Comparison of ENCODE assay signal across 8 mouse cellular contexts in the genomic region with DNA sequence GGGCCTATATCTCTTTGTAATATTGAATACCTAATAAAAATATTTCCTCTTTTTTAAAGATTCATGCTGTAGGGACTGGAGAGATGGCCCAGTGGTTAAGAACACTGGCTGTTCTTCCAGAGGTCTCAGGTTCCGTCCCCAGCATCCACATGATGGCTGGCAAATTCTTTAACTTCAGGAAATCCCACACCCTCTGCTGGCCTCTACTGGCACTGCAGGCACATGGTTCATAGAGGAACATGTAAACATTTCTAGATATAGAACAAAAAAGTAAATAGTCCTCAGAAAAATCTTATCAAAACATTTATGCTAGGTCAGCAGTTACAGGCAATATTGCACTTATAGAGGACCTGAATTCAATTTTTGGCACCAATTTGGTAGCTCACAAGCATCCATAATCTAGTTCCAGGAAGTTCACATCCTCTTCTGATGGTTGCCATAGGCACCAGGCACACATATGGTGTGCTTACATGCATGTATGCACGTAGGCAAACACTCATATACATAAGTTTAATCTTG. TPM values are rescaled to one million over a fixed set of nuclear protein-coding genes. Genes with fewer than 3 reads are reported as not detected.
A peak's percentile ranks its signal among the peaks of the same experiment; 100 is the strongest.
DNase-seq lines count a peak whose midpoint lies in the region; ATAC-seq and TF ChIP-seq lines count a peak whose summit lies in the region.
"Had no signal": no experiment of that assay in that cellular context is flagged by ENCODE, and none has a peak within 500 bp of the region (broad histone marks: within the 10 kb centered on the region; RNA-seq: fewer than 3 reads in every experiment).

No protein-coding gene starts in this region.

- no peaks in the 10 kb centered on the region for H3K9me3 ChIP-seq in intestine, embryonic 14.5 days (ENCODE audit: control insufficient read depth, low read length)
- H3K9me3 ChIP-seq in intestine, embryonic 16.5 days (ENCODE audit: control insufficient read depth, low read length) = no peaks in the 10 kb centered on the region
- H3K9me3 ChIP-seq in MEL (replicated peaks; ENCODE audit: insufficient read depth, low read length) = no peaks in the 10 kb centered on the region

- peaks cover 38% of the 10 kb centered on the region for H3K36me3 ChIP-seq in intestine, embryonic 14.5 days (ENCODE audit: control insufficient read depth, insufficient read depth, low read length)
- 0 out of 2 replicates have a peak, but pooled peaks cover 2% of the 10 kb centered on the region for H3K36me3 ChIP-seq in intestine, embryonic 16.5 days (ENCODE audit: control insufficient read depth, insufficient read depth, low read length)
- H3K36me3 ChIP-seq in MEL (ENCODE audit: control insufficient read depth in 1 of 2, insufficient read depth in 2 of 2, low read length in 2 of 2) = no peaks in the 10 kb centered on the region

- intact Hi-C loops in left cerebral cortex, postnatal 25 days (cut with DNase I) = no loop called here

- TF ChIP-seq RAD21 in MEL (IDR thresholded peaks at IDR 0.05; ENCODE audit: low read depth, low read length) = peak; percentile 32

- TF ChIP-seq EP300 in MEL (IDR thresholded peaks at IDR 0.05; ENCODE audit: low read depth in 1 of 2, low read length in 2 of 2) = no peak

- no peaks in the 10 kb centered on the region for H3K79me2 ChIP-seq in MEL (ENCODE audit: control insufficient read depth, insufficient read depth, low read length, poor library complexity)

- WGBS in intestine, embryonic 14.5 days = 64% methylated on average over 2 of the region's 2 CpGs
- 78% methylated on average over 2 of the region's 2 CpGs for WGBS in intestine, embryonic 16.5 days

- H3K9ac ChIP-seq in intestine, embryonic 14.5 days (ENCODE audit: low read length) = no peak overlapping the region
- H3K9ac ChIP-seq in intestine, embryonic 16.5 days (ENCODE audit: low read depth, low read length) = no peak overlapping the region
- H3K9ac ChIP-seq in MEL (ENCODE audit: control insufficient read depth, low read depth, low read length, poor library complexity, severe bottlenecking) = no peak overlapping the region

- peak; percentile 66 to 78 (median 77) for TF ChIP-seq CTCF in MEL (IDR thresholded peaks at IDR 0.05 in 2 of 3, conservative IDR thresholded peaks at IDR 0.05 in 1 of 3; ENCODE audit: control insufficient read depth in 1 of 3, insufficient read depth in 1 of 3, low read depth in 2 of 3, low read length in 3 of 3, poor library complexity in 1 of 3, severe bottlenecking in 1 of 3)

- no peak overlapping the region for H3K4me2 ChIP-seq in intestine, embryonic 14.5 days (ENCODE audit: low read length)
- no peak overlapping the region for H3K4me2 ChIP-seq in intestine, embryonic 16.5 days (ENCODE audit: low read depth, low read length)

- H3K4me3 ChIP-seq in intestine, embryonic 14.5 days (ENCODE audit: low read depth, low read length) = no peak overlapping the region
- H3K4me3 ChIP-seq in intestine, embryonic 16.5 days (ENCODE audit: low read length) = no peak overlapping the region
- H3K4me3 ChIP-seq in MEL (ENCODE audit: control insufficient read depth in 1 of 2, insufficient read depth in 1 of 2, low read depth in 2 of 2, low read length in 2 of 2) = no peak overlapping the region

- no peaks in the 10 kb centered on the region for H3K4me1 ChIP-seq in intestine, embryonic 14.5 days (replicated peaks; ENCODE audit: control insufficient read depth, insufficient read depth, low read length)
- peaks cover 14% of the 10 kb centered on the region for H3K4me1 ChIP-seq in intestine, embryonic 16.5 days (ENCODE audit: control insufficient read depth, insufficient read depth, low read length)
- H3K4me1 ChIP-seq in MEL (ENCODE audit: control insufficient read depth in 1 of 2, insufficient read depth in 2 of 2, low read length in 2 of 2) = no peaks in the 10 kb centered on the region

- ATAC-seq in intestine, embryonic 14.5 days (replicated peaks; ENCODE audit: low FRiP score, low TSS enrichment, low read depth) = no peak
- no peak for ATAC-seq in intestine, embryonic 16.5 days

- peak; percentile 70 for DNase-seq in intestine, embryonic 14.5 days (ENCODE audit: low spot score)
- peak; percentile 77 for DNase-seq in CD4-positive, CD25-positive, alpha-beta regulatory T cell, adult 2 months (ENCODE audit: low read depth, low spot score)
- DNase-seq in MEL (ENCODE audit: low read depth, low spot score) = peak; percentile 85
- peak; percentile 49 to 56 for DNase-seq in cerebellum, postnatal 4 days (ENCODE audit: low spot score in 2 of 2)
- DNase-seq in left cerebral cortex, postnatal 25 days (ENCODE audit: low spot score in 2 of 2) = peak; percentile 44 to 46
- DNase-seq in right cerebral cortex, postnatal 14 days = peak; percentile 63

- H3K27ac ChIP-seq in intestine, embryonic 14.5 days (ENCODE audit: low read depth) = no peak overlapping the region
- no peak overlapping the region for H3K27ac ChIP-seq in intestine, embryonic 16.5 days (ENCODE audit: low read length)
- H3K27ac ChIP-seq in MEL (ENCODE audit: control insufficient read depth, low read depth, low read length) = no peak overlapping the region
- H3K27ac ChIP-seq: macrophage had no signal

- TF ChIP-seq POLR2A in MEL (IDR thresholded peaks at IDR 0.05; ENCODE audit: control insufficient read depth in 1 of 2, insufficient read depth in 1 of 2, low read depth in 1 of 2, low read length in 2 of 2, poor library complexity in 1 of 2) = no peak

- no peaks in the 10 kb centered on the region for H3K27me3 ChIP-seq in intestine, embryonic 14.5 days (replicated peaks; ENCODE audit: control insufficient read depth, insufficient read depth, low read length)
- H3K27me3 ChIP-seq in intestine, embryonic 16.5 days (replicated peaks; ENCODE audit: control insufficient read depth, insufficient read depth, low read length) = no peaks in the 10 kb centered on the region
- no peaks in the 10 kb centered on the region for H3K27me3 ChIP-seq in MEL (ENCODE audit: control insufficient read depth in 1 of 2, insufficient read depth in 2 of 2, low read length in 2 of 2)

TF ChIP-seq in MEL, 35 proteins besides CTCF, POLR2A, EP300 and RAD21 (continues in another document):
- TF ChIP-seq MXI1 (IDR thresholded peaks at IDR 0.05; ENCODE audit: low read depth, low read length) (no peak), NELFE (IDR thresholded peaks at IDR 0.05; ENCODE audit: low read depth, low read length) (no peak), MYB (IDR thresholded peaks at IDR 0.05; ENCODE audit: low read depth, low read length) (no peak), USF2 (IDR thresholded peaks at IDR 0.05; ENCODE audit: borderline replicate concordance in 1 of 2, insufficient read depth in 1 of 2, low read depth in 1 of 2, low read length in 2 of 2) (no peak), MAX (IDR thresholded peaks at IDR 0.05; ENCODE audit: low read length) (peak; percentile 81), MAFK (IDR thresholded peaks at IDR 0.05; ENCODE audit: borderline replicate concordance, low read depth, low read length) (peak; percentile 76; the same call in 1 of the 2 replicates), MAZ (IDR thresholded peaks at IDR 0.05; ENCODE audit: low read depth, low read length) (no peak), GABPA (IDR thresholded peaks at IDR 0.05; ENCODE audit: low read depth, low read length) (no peak), TCF12 (IDR thresholded peaks at IDR 0.05; ENCODE audit: low read depth, low read length) (no peak), ZNF384 (IDR thresholded peaks at IDR 0.05; ENCODE audit: low read depth, low read length) (no peak; the same call in 1 of the 2 replicates), HCFC1 (IDR thresholded peaks at IDR 0.05; ENCODE audit: low read depth, low read length) (no peak), ZC3H11A (IDR thresholded peaks at IDR 0.05; ENCODE audit: low read depth, low read length) (peak; percentile 32; the same call in 1 of the 2 replicates), USF1 (IDR thresholded peaks at IDR 0.05; ENCODE audit: low read depth, low read length) (no peak), POLR2AphosphoS5 (IDR thresholded peaks at IDR 0.05; ENCODE audit: borderline replicate concordance, low read depth, low read length) (no peak), E2F4 (IDR thresholded peaks at IDR 0.05; ENCODE audit: borderline replicate concordance, low read depth, low read length) (no peak), ETS1 (IDR thresholded peaks at IDR 0.05; ENCODE audit: low read depth, low read length) (no peak), TBP (IDR thresholded peaks at IDR 0.05; ENCODE audit: low read depth, low read length) (no peak), POLR2AphosphoS2 (IDR thresholded peaks at IDR 0.05; ENCODE audit: low read length) (no peak), RCOR1 (IDR thresholded peaks at IDR 0.05; ENCODE audit: low read depth, low read length) (no peak), MYC (IDR thresholded peaks at IDR 0.05; ENCODE audit: low read depth, low read length) (peak; percentile 83), SMC3 (IDR thresholded peaks at IDR 0.05; ENCODE audit: low read depth, low read length) (peak; percentile 75), KAT2A (conservative IDR thresholded peaks at IDR 0.05; ENCODE audit: low read depth, low read length) (no peak)

RNA-seq across cellular contexts. Expression of a gene that starts 9.7 kb away (rescaled TPM):
- polyA plus RNA-seq in intestine, embryonic 14.5 days (2014; fragmentation: Nextera tagmentation; extraction: Ambion mirVana) = 38.4 and 41.6 TPM in 2 replicates
- polyA plus RNA-seq in intestine, embryonic 16.5 days (2015; fragmentation: Nextera tagmentation; extraction: Ambion mirVana) = 30.3 and 32.7 TPM in 2 replicates
- 75.3 and 80.4 TPM in 2 replicates for total RNA-seq in MEL (2012; rRNA removed)
- 10 to 100 TPM; 69.1 to 72.0 TPM for polyA plus RNA-seq in MEL (2012; ENCODE audit: insufficient read depth in 1 of 2, insufficient read length in 2 of 2, low read depth in 1 of 2, low replicate concordance in 2 of 2, missing spikeins in 1 of 2)
- 10 to 100 TPM; 34.4 to 37.6 TPM for total RNA-seq in left cerebral cortex, postnatal 25 days (2021)

RNA-seq across cellular contexts. Expression of a gene that starts 11.7 kb away (rescaled TPM):
- polyA plus RNA-seq in intestine, embryonic 14.5 days (2014; fragmentation: Nextera tagmentation; extraction: Ambion mirVana) = 85.2 and 85.3 TPM in 2 replicates
- polyA plus RNA-seq in intestine, embryonic 16.5 days (2015; fragmentation: Nextera tagmentation; extraction: Ambion mirVana) = 112 and 119 TPM in 2 replicates
- total RNA-seq in MEL (2012; rRNA removed) = 13.7 and 14.9 TPM in 2 replicates
- polyA plus RNA-seq in MEL (2012; ENCODE audit: insufficient read depth in 1 of 2, insufficient read length in 2 of 2, low read depth in 1 of 2, low replicate concordance in 2 of 2, missing spikeins in 1 of 2) = 10 to 100 TPM in 1 of 2 experiments, not detected in 1; 22.9 TPM
- total RNA-seq in left cerebral cortex, postnatal 25 days (2021) = 10 to 100 TPM; 76.3 to 86.3 TPM

RNA-seq across cellular contexts. Expression of a gene that starts 36.1 kb away (rescaled TPM):
- polyA plus RNA-seq in intestine, embryonic 14.5 days (2014; fragmentation: Nextera tagmentation; extraction: Ambion mirVana) = 42.0 and 43.6 TPM in 2 replicates
- polyA plus RNA-seq in intestine, embryonic 16.5 days (2015; fragmentation: Nextera tagmentation; extraction: Ambion mirVana) = 38.0 and 38.8 TPM in 2 replicates
- 70.3 and 73.6 TPM in 2 replicates for total RNA-seq in MEL (2012; rRNA removed)
- polyA plus RNA-seq in MEL (2012; ENCODE audit: insufficient read depth in 1 of 2, insufficient read length in 2 of 2, low read depth in 1 of 2, low replicate concordance in 2 of 2, missing spikeins in 1 of 2) = 100 to 1,000 TPM in 1 of 2 experiments, 10 to 100 TPM in 1; 95.6 to 246 TPM
- total RNA-seq in left cerebral cortex, postnatal 25 days (2021) = 10 to 100 TPM; 76.2 to 76.5 TPM
